Mouse (Mus musculus) CD4-positive helper T cell, adult 2 months (primary cell): ENCODE measurements around the gene Pdcd4.

Experiments used
- DNase-seq: peaks from one replicate; pipeline ENCODE4 v3.0.0-alpha.2; 2012; ENCODE audit warnings: low read depth, missing footprints, low spot score

Gene Pdcd4

GRCm38 (mm10) chr19:53892061-53892460, at the start of gene Pdcd4:
Gene Pdcd4 (plus strand): TSS chr19:53892231.
- DNase-seq, result peak; percentile 44

GRCm38 (mm10) chr19:53843972-53844371, 48.1 kb upstream of the Pdcd4 start:
- DNase-seq, result no peak

DNA sequence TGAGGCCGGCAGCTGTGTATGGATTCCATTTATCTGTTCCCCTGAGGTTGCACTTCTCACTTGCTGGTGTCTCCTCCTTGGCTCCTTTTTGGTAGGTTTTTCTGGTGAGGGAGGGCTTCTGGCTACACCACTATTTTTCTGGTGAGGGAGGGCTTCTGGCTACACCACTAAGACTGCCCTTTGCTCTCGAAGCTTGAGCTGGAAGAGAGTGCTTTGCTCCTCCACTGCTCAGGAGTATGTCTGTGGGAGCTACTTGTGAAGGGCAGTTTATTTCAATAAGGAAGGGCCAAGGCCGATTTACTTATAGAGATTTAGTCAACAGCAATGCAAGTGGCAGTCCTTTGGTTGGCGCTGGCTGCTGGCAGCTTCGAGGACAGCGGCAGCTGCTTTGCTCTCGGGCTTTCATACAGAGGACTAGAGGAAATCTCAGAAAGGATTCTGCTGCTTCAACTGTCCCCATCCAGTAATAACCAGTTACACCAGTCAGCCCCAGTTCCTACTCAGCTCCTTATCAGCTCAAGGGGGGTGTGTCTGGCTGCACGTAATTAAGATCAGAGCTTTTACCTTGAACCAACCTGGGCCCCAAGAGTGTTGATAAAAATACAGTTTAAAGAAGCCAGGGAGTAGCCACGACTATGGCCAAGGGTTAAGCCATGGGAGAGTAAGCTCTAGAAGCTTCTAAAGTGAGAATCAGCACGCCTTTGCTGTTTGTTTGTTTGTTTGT, 43.6 kb upstream of the Pdcd4 start:
- no peak for DNase-seq

- DNase-seq, result no peak
Measured at GRCm38 (mm10) chr19:53850166-53850922, 41.7 kb upstream of the Pdcd4 start.

GRCm38 (mm10) chr19:53851352-53851751, 40.7 kb upstream of the Pdcd4 start:
- DNase-seq, result no peak

DNA sequence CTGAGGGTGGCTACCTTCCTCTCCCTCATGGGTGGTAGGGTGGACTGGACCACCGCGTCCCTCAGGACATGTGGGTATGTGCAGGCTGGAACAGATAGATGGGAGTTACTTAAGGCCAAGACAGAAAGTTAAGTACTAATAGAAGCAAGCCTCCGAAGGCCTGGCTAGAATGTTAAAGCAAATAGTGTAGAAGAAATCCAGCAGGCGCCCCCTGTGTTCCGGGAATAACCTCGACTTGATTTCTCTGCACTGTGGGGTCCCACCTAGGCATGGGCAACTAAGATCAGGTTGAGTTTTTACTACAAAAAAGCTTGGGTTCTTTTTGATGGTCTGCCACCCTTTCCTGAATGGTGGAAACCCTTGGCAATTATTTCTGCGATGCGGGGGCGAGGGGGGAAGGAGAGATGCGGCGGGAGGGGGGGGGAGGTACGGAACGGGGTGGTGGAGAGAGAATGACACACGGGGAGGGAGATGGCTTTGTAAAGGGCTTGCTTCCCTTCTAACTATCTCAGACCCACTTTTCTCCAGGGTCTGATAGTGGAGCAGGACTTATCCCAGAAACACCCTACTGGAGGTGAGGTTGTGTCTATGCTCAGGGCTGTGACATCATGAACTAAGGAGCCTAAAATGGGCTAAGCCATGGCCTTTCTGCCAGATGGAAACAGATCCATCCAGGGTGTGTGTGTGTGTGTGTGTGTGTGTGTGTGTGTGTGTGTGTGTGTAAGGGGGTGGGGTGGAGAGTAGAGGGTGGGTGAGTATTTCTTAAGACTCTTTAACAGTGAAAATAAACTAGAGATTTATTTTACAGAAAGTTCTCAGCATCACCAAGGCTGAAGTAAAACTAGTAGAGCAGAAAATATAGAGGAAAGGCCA, 40.0 kb upstream of the Pdcd4 start:
- no peak for DNase-seq

DNA sequence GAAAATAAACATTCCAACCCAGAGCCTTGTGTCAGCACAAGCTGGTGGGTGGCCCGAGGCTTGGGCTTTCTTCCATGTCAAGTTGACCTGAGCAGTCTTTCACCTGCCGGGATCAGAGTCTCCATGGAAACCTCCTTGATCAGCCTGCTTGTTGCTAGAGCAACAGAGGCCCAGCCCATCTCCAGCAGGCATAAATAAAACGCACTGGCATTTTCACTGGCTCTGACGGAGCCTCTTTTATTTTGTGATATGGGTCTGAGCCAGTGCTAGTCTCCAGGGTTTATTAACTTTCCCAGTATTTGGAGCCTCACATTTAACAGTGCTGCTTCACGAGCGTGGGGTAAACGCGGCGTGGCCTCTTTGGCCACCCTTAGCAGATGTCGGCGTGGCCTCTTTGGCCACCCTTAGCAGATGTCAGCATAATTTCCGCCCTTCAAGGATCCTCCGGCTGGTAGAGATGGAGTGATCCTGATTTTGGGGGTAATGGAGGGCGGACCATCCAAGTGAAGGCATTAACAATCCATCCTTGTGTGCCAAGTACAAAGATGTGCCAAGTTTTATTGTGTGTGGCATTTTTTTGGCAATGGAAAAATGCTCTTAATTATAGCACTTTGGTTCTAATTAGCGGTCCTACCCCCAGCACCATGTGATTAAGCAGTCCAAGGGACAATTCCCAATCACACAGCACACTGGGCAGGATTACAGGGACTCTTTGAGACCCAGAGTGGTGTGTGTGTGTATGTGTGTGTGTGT, 39.2 kb upstream of the Pdcd4 start:
- no peak for DNase-seq

DNA sequence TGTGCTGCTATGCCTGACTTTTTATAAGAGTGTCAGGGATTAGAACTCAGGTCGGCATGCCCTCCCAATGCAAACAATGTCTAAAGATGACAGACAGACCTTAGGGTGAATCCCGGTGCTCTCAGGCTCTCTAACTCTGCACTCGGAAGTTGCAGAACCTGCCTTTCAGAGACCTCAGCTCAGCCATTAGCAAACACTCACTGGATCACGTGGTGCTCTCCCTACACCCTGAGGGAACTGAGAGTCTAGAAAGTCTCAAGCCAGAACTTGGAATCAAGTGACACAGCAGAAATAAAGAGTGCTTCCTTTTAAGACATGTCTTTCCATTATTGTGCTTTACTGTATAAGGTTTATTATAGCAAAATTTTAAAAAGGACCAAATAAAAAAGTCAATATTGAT, 37.1 kb upstream of the Pdcd4 start:
- DNase-seq, result no peak

DNA sequence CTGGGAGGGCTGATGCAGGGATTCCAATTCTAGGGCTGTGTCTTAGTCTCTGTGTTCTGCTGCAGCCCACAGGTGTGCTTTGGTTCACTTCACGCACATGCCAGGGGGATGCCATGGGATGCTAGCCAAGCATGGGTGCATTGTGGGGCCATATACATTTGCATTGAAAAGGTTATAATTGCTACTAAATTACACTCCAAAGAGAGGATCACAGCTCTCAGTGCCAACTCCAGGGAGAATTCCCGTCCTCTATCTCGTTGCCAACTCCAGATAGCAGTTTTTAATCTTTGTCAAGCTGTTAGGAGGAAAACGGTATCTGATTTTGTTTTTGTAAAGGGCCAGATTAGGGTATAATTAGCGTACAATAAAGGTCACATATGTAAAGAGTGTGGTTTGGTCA, 36.2 kb upstream of the Pdcd4 start:
- no peak for DNase-seq

DNA sequence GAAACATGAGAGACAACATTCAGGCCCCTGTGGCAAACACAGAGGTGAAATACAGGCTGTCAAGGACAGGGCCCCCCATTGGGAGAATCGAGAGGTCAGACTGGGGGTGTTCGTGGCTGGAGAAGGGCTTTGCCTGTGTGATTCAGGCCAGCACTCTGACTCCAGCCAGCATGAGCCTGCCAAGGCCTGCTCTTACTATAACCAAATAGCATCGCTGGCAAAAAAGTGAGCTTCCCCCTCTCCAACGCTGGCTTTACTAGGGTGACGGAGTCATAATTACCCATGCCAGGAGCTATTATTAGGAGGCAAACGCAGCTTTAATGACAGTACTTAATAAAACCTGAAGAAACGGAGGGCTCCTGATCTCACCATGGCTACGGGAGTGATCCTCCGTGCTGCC, 35.2 kb upstream of the Pdcd4 start:
- no peak for DNase-seq

DNA sequence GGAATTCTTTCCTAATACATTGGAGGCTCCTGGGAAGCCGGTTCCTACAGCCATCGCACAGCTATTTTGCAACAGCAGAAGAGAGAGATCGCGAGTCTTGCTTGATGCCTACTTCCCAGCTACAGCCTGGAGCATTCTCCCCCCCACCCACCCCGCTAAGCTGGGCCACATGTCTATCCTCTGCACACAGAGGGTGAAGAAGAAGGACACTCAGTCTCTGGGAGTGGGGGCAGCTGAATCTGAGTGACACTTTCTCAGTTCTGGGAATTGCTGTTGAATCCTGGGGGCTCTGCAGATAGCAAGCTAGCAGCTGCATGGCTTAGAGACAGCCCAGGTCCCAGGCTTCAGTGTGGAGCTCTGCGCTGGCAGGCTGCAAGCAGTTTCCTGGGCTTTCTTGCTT, 34.1 kb upstream of the Pdcd4 start:
- no peak for DNase-seq

- no peak for DNase-seq
Measured at GRCm38 (mm10) chr19:53859149-53859548, 32.9 kb upstream of the Pdcd4 start.

GRCm38 (mm10) chr19:53859593-53859992, 32.4 kb upstream of the Pdcd4 start:
- no peak for DNase-seq

GRCm38 (mm10) chr19:53861346-53861745, 30.7 kb upstream of the Pdcd4 start:
- no peak for DNase-seq

DNA sequence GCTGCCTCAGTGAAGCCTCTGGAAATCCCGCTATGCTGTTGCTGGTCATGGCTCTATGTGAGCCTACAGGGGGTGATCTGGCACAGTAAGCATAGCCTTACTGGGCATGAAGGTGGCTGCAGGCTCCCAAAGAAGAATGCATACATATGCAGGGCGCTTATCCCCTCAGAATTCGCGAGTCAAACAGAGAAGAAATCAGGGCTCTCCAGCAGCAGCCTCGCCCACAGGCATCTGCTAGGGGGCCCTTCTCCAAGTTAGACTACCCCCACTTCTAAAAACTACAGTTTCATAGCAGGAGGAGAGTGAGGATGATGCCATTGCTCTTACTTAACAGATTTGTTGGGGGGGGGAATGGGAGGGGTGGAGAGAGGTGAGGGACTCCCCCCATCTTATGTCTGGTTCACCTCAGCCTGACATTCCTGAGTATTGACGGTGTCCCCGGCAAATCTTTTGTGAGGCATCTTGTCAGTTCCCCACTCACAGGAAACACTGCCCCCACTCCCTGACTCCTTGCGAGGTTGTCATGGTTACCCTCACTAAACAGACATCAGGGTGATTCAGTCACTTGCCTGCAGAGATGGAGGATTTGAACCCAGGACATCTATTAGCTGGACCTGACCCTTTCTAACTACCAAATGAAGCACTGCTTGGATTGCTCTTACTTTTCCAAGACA, 29.3 kb upstream of the Pdcd4 start:
- DNase-seq, result peak; percentile 16

GRCm38 (mm10) chr19:53867238-53867637, 24.8 kb upstream of the Pdcd4 start:
- no peak for DNase-seq

DNA sequence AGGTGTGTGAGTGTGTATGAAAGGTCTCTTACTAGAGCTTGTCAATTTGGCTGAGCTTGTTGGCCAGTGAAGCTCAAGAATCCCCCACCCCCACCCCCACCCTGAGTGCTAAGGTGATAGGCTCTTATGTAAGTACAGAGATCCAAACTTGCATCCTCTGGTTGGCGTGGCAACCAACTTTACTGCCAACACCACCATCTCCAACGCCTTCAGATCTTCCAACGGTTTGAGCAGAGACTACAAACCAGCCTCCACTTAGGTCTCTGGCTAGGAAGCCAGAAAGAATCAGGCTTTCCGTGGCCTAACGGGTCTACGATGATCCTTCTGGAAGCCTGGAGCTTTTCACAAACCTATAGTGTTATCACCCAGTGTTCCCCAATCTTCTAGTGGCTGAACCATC, 23.9 kb upstream of the Pdcd4 start:
- DNase-seq, result no peak

DNA sequence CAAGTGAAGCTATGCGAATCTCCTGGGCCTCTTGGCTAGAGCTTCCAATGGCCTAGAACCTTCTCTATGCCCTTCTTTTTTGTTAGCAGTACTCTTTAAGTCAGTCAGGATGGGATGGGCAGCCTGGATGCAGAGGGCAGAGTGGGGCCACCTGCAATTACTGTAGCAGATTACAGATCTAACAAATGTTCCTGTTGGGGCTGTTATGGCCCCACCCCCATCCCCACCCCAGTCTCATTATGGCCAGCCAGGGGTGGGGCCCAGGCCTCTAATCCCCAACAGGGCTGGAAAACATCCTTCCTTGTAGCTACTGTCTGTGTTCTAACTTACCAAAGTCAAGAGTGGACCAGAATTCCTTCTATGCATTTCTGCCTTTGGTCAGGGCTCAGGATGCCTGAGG, 23.2 kb upstream of the Pdcd4 start:
- DNase-seq, result no peak

GRCm38 (mm10) chr19:53869427-53870385, 22.3 kb upstream of the Pdcd4 start:
- DNase-seq, result peak; percentile 17

- DNase-seq, result no peak
Measured at GRCm38 (mm10) chr19:53870568-53870967, 21.5 kb upstream of the Pdcd4 start.
